Mouse (Mus musculus): ENCODE measurements around the gene Dag1.
"Not testable (repeated sequence)": the region's sequence is repeated elsewhere in the genome, so short reads cannot be mapped to it uniquely, and the experiment has no call there.

Gene Dag1

DNA sequence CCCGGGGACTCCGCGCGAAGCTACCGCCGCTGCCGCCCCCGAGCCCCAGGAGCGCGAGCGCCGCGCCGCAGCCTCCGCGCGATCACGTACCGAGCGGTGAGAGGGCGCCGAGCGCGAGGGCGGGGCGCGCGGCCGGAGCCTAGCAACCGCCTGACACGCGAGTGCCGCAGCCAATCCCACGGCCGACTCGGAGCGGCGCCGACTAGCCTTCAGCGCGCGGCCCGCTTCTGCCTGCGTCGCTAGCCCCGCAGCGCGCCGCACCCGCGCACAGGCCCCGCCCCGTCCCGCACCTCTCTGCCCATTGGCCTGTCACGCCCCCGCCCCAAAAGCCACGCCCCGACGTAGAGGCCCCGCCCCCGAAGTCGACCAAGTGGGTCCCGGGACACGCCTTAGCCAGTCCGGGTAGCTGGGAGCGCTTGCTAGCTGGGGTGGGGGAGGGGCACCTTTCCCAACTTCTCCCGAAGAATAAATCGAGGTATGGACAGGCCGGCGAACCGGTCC lies at the start of gene Dag1:
TSS of gene Dag1 (minus strand) at position 269 of the 501 bp plus-strand sequence.
- DNase-seq, result peak; percentile 100

DNA sequence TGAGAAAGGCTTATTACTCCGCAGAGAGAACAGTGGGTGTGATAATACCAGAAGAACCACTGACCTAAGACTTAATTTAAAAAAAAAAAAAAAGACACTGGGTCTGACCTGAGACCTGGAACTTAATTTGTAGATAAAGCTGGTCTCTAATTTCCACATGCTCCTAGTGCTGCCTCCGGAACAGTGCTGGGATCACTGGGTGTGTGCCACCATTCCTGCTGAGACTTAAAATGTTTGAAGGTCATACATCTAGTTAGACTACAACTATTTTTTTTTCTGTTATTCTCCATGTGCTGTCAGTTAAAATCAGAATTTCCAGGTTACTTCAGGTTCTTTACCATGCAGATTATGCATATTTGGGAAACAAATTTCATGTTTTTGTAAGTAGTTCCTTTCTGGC lies 44.4 kb upstream of the Dag1 start:
- no peak for DNase-seq

- DNase-seq, result no peak
Observed at GRCm38 (mm10) chr9:108307021-108307807, 43.5 kb upstream of the Dag1 start.

GRCm38 (mm10) chr9:108306571-108306980 lies 42.8 kb upstream of the Dag1 start:
- DNase-seq, result peak; percentile 93

GRCm38 (mm10) chr9:108305629-108306520 lies 42.1 kb upstream of the Dag1 start, which contains the start of the genes Rhoa and Tcta:
Gene Rhoa (plus strand): TSS chr9:108306129.
Gene Tcta (minus strand): TSS chr9:108306160.
- DNase-seq, result peak; percentile 98

- DNase-seq, result peak; percentile 25
Observed at GRCm38 (mm10) chr9:108305170-108305569, 41.4 kb upstream of the Dag1 start.

DNA sequence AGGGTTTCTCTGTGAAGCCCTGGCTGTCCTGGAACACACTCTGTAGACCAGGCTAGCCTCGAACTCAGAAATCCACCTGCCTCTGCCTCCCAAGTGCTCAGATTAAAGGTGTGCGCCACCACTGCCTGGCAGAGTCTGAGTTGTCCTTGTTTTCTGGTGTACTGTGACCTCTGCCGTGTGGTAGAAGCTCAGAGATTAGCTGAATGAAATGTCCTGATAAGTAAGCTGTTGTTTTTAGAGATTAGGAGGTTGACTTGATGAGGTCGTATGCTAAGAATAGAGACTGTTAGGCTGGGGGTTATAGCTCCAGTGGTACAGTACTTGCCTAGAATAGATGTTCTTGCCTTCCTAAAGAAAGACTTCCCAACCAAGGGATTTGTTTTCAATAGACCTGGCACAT lies 41.0 kb upstream of the Dag1 start:
- DNase-seq, result no peak

DNA sequence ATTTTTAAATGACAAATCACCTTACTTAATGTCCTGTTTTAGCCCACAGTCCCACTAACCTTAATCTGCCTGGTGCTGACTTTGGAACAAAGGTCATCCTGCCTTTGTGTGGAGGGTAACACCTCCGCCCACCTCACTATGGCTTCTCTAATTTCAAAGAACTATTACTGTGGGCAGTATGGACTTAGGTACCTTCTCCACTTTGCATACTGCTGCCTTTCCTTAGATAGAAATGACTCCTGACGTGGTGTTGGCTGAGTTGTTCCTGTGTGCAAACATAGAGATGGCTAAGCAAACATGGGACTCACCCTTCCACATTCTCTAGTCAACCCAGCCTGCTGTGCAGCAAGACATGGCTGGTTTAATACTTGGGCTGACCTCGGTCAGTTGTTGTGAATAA lies 38.1 kb upstream of the Dag1 start:
- DNase-seq, result no peak

DNA sequence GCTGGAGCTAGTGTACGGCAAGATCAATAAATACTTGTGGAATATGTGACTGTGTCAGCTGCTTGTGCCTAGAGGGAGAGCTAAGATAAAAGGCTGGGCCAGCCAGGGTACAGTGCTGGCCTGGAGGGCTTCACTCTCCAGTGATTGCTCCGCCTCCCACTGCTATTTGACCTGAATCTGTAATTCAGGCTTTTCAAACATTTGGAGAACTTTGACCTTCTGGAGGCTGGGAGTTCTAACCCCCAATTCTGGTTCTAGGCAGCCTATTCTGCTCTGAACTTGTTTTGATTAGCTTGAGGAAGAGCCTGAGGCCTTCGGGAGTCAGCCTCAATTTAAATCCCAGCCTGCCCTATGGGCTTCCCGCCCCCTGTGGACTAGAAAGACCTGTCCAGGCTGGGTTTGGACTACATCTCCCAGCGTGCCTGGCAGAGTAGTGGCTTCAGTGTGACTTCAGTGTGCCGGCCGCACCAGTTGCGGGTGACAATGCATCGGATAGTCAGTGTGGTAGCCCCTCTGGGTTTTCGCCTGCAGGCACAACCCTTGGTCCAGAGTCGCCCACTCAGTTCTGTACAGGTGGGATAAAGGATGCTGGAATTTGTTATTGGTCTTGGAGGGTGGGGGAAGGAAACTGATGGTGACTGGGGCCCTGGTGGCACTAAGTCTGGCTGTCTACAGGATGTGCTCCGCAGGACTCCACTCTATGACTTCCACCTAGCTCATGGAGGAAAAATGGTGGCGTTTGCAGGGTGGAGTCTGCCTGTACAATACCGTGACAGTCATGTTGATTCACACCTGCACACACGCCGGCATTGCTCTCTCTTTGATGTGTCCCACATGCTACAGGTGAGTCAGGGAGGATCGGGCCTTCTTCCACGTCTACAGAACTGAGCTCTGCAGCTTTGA lies 32.9 kb upstream of the Dag1 start, which contains the start of gene Amt:
TSS of gene Amt (plus strand) at position 401 of the 903 bp plus-strand sequence.
- peak; percentile 82 for DNase-seq

GRCm38 (mm10) chr9:108290773-108291172 lies 27.0 kb upstream of the Dag1 start:
- no peak for DNase-seq

GRCm38 (mm10) chr9:108290016-108290750 lies 26.4 kb upstream of the Dag1 start, which contains the start of gene Nicn1:
Gene Nicn1 (plus strand): TSS chr9:108290429.
- peak; percentile 93 for DNase-seq

DNA sequence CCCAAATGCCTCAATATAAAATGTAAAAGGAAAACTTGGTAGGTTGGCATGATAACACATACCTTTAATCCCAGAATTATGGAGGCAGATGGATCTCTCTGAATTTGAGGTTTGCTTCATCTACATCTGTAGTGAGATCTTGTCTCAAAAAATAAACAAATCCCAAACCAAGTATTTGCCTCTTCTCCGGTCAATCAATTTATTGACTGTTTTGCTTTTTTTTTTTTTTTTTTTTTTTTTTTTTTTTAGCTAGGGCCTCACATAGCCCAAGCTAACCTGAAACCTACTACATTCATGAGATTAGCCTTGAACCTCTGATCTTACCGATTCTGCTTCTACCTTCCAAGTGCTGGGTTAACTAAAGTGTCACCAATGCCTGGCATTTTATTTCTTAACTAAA lies 25.6 kb upstream of the Dag1 start:
- DNase-seq, result no peak

- DNase-seq, result not testable (repeated sequence)
Observed at GRCm38 (mm10) chr9:108287526-108288238, 23.9 kb upstream of the Dag1 start.

DNA sequence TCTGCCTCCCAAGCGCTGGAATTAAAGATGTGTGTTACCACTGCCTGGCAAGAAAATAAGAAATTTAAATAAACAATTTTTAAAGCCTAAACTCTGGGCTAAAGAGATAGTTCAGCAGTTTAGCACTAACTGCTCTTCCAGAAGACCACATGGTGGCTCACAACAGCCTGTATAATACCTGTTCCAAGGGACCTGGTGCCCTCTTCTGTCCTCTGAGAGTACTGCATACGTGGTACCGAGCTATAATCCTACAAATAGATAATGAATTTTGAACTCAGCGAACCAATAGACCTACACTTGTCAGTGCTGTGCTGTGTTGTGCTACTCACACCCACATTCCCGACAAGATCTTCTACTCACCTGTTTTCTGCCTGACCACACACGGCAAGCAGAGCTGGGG lies 20.7 kb upstream of the Dag1 start:
- peak; percentile 89 for DNase-seq

- peak; percentile 88 for DNase-seq
Observed at GRCm38 (mm10) chr9:108280071-108280828, 16.5 kb upstream of the Dag1 start.

DNA sequence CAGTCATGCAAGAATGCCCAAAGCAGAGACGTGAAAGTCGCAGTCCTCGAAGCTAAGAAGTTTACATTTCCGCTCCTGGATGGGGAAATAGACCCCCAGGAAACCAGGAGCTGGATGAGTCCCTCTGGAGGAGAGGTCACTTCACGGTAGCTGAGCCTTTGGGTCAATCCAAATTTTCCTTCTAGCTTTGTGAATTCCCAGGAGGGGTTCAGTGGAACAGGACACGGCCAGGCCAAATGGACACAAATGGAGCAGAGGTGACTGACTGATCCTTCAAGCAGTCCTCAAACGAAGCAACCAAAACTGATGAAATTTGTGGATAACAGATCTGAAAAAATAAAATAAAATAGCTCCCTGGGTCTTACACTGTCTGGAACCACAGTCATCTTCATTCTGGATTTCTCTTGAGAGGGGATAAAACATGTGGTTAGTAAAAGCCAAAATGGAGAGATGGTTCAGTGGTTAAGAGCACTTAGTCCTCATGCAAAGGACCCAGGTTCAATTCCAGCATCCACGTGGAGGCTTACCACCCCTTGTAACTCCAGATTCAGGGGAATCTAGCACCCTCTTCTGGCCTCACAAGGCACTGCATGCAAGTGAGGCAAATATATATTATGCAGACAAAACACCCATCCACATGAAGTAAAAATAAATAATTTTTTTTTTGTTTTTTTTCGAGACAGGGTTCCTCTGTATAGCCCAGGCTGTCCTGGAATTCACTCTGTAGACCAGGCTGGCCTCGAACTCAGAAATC lies 15.1 kb upstream of the Dag1 start:
- DNase-seq, result peak; percentile 69

- peak; percentile 29 for DNase-seq
Observed at GRCm38 (mm10) chr9:108275331-108275659, 11.5 kb upstream of the Dag1 start.

- DNase-seq, result no peak
Observed at GRCm38 (mm10) chr9:108274476-108275330, 10.9 kb upstream of the Dag1 start.

Measured in kidney, postnatal 10 days (tissue).